Mouse (Mus musculus): Measurements from ENCODE around the gene Robo1. TPM values are rescaled to one million over a fixed set of nuclear protein-coding genes. Genes with fewer than 3 reads are reported as not detected.

Gene Robo1
- total and polyA plus RNA-seq, 3 experiments = 0.44 TPM; not detected in 2

DNA sequence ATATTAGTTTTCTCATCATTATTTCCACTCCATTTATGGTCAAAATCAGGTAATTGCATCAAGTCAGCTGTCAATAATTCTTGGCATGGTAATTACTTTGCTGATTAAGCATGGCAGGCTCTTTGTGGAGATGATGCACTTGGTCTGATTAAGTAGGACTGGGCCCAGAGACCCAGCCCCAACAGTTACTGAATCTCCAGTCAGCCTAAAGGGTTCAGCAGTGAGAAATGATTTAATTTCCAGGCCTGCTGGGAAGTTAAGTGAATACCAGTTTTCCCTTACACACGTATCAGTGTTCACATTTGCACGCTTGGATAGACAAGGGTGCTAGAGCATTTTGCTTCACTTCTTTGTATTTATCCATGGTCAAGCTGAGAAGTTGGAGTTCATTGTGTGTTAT is 526.2 kb downstream of the Robo1 start:
- H3K4me3 ChIP-seq (ENCODE audit: low read depth, low read length) = no peak overlapping the region
- TF ChIP-seq POLR2AphosphoS5 (IDR thresholded peaks at IDR 0.05; ENCODE audit: insufficient replicate concordance, low read depth, low read length) (no peak), CTCF (IDR thresholded peaks at IDR 0.05; ENCODE audit: low read depth, low read length) (no peak), GATA2 (IDR thresholded peaks at IDR 0.05; ENCODE audit: borderline replicate concordance, low read depth, low read length) (no peak), GATA1 (IDR thresholded peaks at IDR 0.05; ENCODE audit: borderline replicate concordance, low read length) (no peak), TAL1 (conservative IDR thresholded peaks at IDR 0.05; ENCODE audit: low read depth, low read length) (no peak)
- ATAC-seq (ENCODE audit: extremely low read depth, insufficient number of reproducible peaks, low FRiP score, poor library complexity, severe bottlenecking) (no peak), DNase-seq (ENCODE audit: low spot score) (no peak)
- H3K27me3 ChIP-seq (ENCODE audit: insufficient read depth, low read length) = no peaks in the 10 kb centered on the region
- H3K36me3 ChIP-seq (replicated peaks) = no peaks in the 10 kb centered on the region
- no peaks in the 10 kb centered on the region for H3K4me1 ChIP-seq (ENCODE audit: insufficient read depth, low read depth, low read length)
- H3K9me3 ChIP-seq (replicated peaks) = no peaks in the 10 kb centered on the region

GRCm38 (mm10) chr16:72839031-72839430 is 530.9 kb downstream of the Robo1 start:
- no peaks in the 10 kb centered on the region for H3K4me1 ChIP-seq (ENCODE audit: insufficient read depth, low read depth, low read length)
- no peaks in the 10 kb centered on the region for H3K36me3 ChIP-seq (replicated peaks)
- no peak overlapping the region for H3K4me3 ChIP-seq (ENCODE audit: low read depth, low read length)
- ATAC-seq (ENCODE audit: extremely low read depth, insufficient number of reproducible peaks, low FRiP score, poor library complexity, severe bottlenecking) (no peak), DNase-seq (ENCODE audit: low spot score) (no peak)
- TF ChIP-seq CTCF (IDR thresholded peaks at IDR 0.05; ENCODE audit: low read depth, low read length) (no peak), GATA2 (IDR thresholded peaks at IDR 0.05; ENCODE audit: borderline replicate concordance, low read depth, low read length) (no peak), POLR2AphosphoS5 (IDR thresholded peaks at IDR 0.05; ENCODE audit: insufficient replicate concordance, low read depth, low read length) (no peak), GATA1 (IDR thresholded peaks at IDR 0.05; ENCODE audit: borderline replicate concordance, low read length) (no peak), TAL1 (conservative IDR thresholded peaks at IDR 0.05; ENCODE audit: low read depth, low read length) (no peak)
- peaks cover 13% of the 10 kb centered on the region for H3K9me3 ChIP-seq (replicated peaks)
- no peaks in the 10 kb centered on the region for H3K27me3 ChIP-seq (ENCODE audit: insufficient read depth, low read length)

DNA sequence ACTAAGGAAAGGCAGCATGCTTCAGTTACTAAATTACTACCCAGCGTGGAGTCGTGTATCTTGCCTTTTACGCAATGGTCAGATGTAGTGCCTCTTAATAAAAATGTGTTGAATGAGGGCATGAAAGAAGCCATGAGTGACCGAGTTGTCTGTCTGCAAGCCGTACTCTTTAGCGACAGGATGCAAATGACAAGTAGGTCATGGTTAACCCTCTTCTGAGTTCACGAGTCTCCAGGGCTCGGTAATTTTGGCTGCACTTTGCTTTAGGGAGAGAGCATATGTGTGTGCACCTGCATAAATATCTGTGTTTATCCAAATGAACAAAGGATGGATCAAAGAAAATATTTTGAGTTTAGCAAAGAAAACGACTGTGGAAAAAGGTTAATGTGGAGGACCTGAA is 533.0 kb downstream of the Robo1 start:
- ATAC-seq (ENCODE audit: extremely low read depth, insufficient number of reproducible peaks, low FRiP score, poor library complexity, severe bottlenecking) = no peak
- H3K27me3 ChIP-seq (ENCODE audit: insufficient read depth, low read length) = no peaks in the 10 kb centered on the region
- H3K4me3 ChIP-seq (ENCODE audit: low read depth, low read length) = no peak overlapping the region
- no peaks in the 10 kb centered on the region for H3K4me1 ChIP-seq (ENCODE audit: insufficient read depth, low read depth, low read length)
- H3K36me3 ChIP-seq (replicated peaks) = no peaks in the 10 kb centered on the region
- TF ChIP-seq CTCF (IDR thresholded peaks at IDR 0.05; ENCODE audit: low read depth, low read length) = no peak
- no peak for TF ChIP-seq GATA1 (IDR thresholded peaks at IDR 0.05; ENCODE audit: borderline replicate concordance, low read length)
- TF ChIP-seq TAL1 (conservative IDR thresholded peaks at IDR 0.05; ENCODE audit: low read depth, low read length) = no peak
- TF ChIP-seq GATA2 (IDR thresholded peaks at IDR 0.05; ENCODE audit: borderline replicate concordance, low read depth, low read length) = no peak
- TF ChIP-seq POLR2AphosphoS5 (IDR thresholded peaks at IDR 0.05; ENCODE audit: insufficient replicate concordance, low read depth, low read length) = no peak
- DNase-seq (ENCODE audit: low spot score) = no peak
- peaks cover 14% of the 10 kb centered on the region for H3K9me3 ChIP-seq (replicated peaks)

GRCm38 (mm10) chr16:72854101-72854500 is 546.0 kb downstream of the Robo1 start:
- no peak for DNase-seq (ENCODE audit: low spot score)
- no peak for TF ChIP-seq CTCF (IDR thresholded peaks at IDR 0.05; ENCODE audit: low read depth, low read length)
- no peak for TF ChIP-seq TAL1 (conservative IDR thresholded peaks at IDR 0.05; ENCODE audit: low read depth, low read length)
- Histone ChIP-seq H3K4me1 (ENCODE audit: insufficient read depth, low read depth, low read length) (no peaks in the 10 kb centered on the region), H3K4me3 (ENCODE audit: low read depth, low read length) (no peak overlapping the region), H3K9me3 (replicated peaks) (peaks cover 26% of the 10 kb centered on the region), H3K36me3 (replicated peaks) (no peaks in the 10 kb centered on the region), H3K27me3 (ENCODE audit: insufficient read depth, low read length) (no peaks in the 10 kb centered on the region)
- no peak for ATAC-seq (ENCODE audit: extremely low read depth, insufficient number of reproducible peaks, low FRiP score, poor library complexity, severe bottlenecking)

DNA sequence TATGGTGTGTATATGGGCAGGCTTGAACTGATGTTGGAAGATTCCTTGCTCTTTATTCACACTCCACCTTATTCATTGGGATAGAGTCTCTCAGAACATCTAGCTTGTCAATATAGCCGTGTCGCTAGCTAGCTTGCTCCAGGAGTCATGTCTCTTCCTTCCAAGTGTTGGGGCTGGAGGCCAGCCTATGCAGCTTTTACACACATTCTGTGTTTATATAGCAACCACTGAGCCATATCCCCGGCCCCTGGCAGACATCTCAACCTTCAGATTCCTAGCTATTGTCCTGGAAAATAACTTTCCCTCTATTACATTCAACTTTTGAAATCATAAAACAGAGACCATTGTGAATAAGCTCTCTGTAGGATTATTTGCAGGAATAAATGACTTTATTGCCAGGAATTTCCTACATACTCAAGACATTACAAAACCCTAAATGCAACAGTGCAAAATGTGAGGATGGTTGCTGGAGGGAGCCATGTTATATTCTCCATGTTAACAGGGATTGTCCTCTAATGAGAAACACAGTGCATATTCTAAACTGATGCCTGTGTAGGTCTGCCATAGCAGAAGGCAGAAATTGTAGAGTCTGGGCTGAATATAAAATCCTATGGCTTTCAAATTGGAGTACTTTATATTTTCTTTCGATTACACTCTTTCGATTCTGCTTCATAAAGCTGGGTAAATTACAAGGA is 546.9 kb downstream of the Robo1 start:
- ATAC-seq (ENCODE audit: extremely low read depth, insufficient number of reproducible peaks, low FRiP score, poor library complexity, severe bottlenecking) (no peak), DNase-seq (ENCODE audit: low spot score) (no peak)
- TF ChIP-seq GATA2 (IDR thresholded peaks at IDR 0.05; ENCODE audit: borderline replicate concordance, low read depth, low read length) (no peak), TAL1 (conservative IDR thresholded peaks at IDR 0.05; ENCODE audit: low read depth, low read length) (no peak), POLR2AphosphoS5 (IDR thresholded peaks at IDR 0.05; ENCODE audit: insufficient replicate concordance, low read depth, low read length) (no peak), GATA1 (IDR thresholded peaks at IDR 0.05; ENCODE audit: borderline replicate concordance, low read length) (no peak), CTCF (IDR thresholded peaks at IDR 0.05; ENCODE audit: low read depth, low read length) (no peak)
- Histone ChIP-seq H3K4me3 (ENCODE audit: low read depth, low read length) (no peak overlapping the region), H3K4me1 (ENCODE audit: insufficient read depth, low read depth, low read length) (no peaks in the 10 kb centered on the region), H3K36me3 (replicated peaks) (no peaks in the 10 kb centered on the region), H3K9me3 (replicated peaks) (peaks cover 26% of the 10 kb centered on the region), H3K27me3 (ENCODE audit: insufficient read depth, low read length) (no peaks in the 10 kb centered on the region)

- Histone ChIP-seq H3K9me3 (replicated peaks) (peaks cover 9% of the 10 kb centered on the region), H3K27me3 (ENCODE audit: insufficient read depth, low read length) (no peaks in the 10 kb centered on the region), H3K4me3 (ENCODE audit: low read depth, low read length) (no peak overlapping the region), H3K36me3 (replicated peaks) (no peaks in the 10 kb centered on the region), H3K4me1 (ENCODE audit: insufficient read depth, low read depth, low read length) (no peaks in the 10 kb centered on the region)
- DNase-seq (ENCODE audit: low spot score) (no peak), ATAC-seq (ENCODE audit: extremely low read depth, insufficient number of reproducible peaks, low FRiP score, poor library complexity, severe bottlenecking) (no peak)
- TF ChIP-seq GATA2 (IDR thresholded peaks at IDR 0.05; ENCODE audit: borderline replicate concordance, low read depth, low read length) = no peak
- TF ChIP-seq TAL1 (conservative IDR thresholded peaks at IDR 0.05; ENCODE audit: low read depth, low read length) = no peak
- TF ChIP-seq GATA1 (IDR thresholded peaks at IDR 0.05; ENCODE audit: borderline replicate concordance, low read length) = no peak
- no peak for TF ChIP-seq CTCF (IDR thresholded peaks at IDR 0.05; ENCODE audit: low read depth, low read length)
- no peak for TF ChIP-seq POLR2AphosphoS5 (IDR thresholded peaks at IDR 0.05; ENCODE audit: insufficient replicate concordance, low read depth, low read length)
These were observed 553.7 kb downstream of the Robo1 start for GRCm38 (mm10) chr16:72861707-72862277.
